Mouse (Mus musculus) forebrain, embryonic 14.5 days (tissue): ENCODE data around the gene Zbtb5. TPM values are rescaled to one million over a fixed set of nuclear protein-coding genes. Genes with fewer than 3 reads are reported as not detected.
"Not testable (repeated sequence)": the region's sequence is repeated elsewhere in the genome, so short reads cannot be mapped to it uniquely, and the experiment has no call there.

Source experiments
- ATAC-seq: fragments of 200-750 bp; cut with Nextera tagmentation; 2 replicates; pipeline ENCODE4 v1.8.0; 2017; ENCODE audit warnings: mild to moderate bottlenecking, moderate library complexity
- DNase-seq: peaks from one replicate; pipeline ENCODE4 v3.0.0-alpha.2; 2015; ENCODE audit warnings: low spot score
- H3K27ac ChIP-seq: fragments of 300-500 bp; sonication (generic); 2 replicates; pipeline ENCODE4 v1.5.1; 2014; ENCODE audit warnings: low read depth, mild to moderate bottlenecking, control low read depth, low read length, moderate library complexity
- H3K27me3 ChIP-seq: fragments of 300-500 bp; sonication (generic); replicated peaks from 2 replicates; pipeline ENCODE4 v1.6.1; 2014; ENCODE audit warnings: low read length, control low read depth, mixed read lengths; ENCODE audit not compliant: control insufficient read depth, insufficient read depth
- H3K36me3 ChIP-seq: fragments of 300-500 bp; sonication (generic); 2 replicates; pipeline ENCODE4 v1.6.1; 2014; ENCODE audit warnings: low read length, control low read depth; ENCODE audit not compliant: control insufficient read depth, insufficient read depth
- H3K4me1 ChIP-seq: fragments of 300-500 bp; sonication (generic); 2 replicates; pipeline ENCODE4 v1.6.1; 2014; ENCODE audit warnings: antibody characterized with exemption, low read length, control low read depth; ENCODE audit not compliant: control insufficient read depth, insufficient read depth
- H3K4me2 ChIP-seq: fragments of 300-500 bp; sonication (generic); 2 replicates; pipeline ENCODE4 v1.6.1; 2014; ENCODE audit warnings: mild to moderate bottlenecking, control low read depth, low read length
- H3K4me3 ChIP-seq: fragments of 300-500 bp; sonication (generic); 2 replicates; pipeline ENCODE4 v1.5.1; 2014; ENCODE audit warnings: low read depth, low read length, control low read depth
- H3K9ac ChIP-seq: fragments of 300-500 bp; sonication (generic); 2 replicates; pipeline ENCODE4 v1.6.1; 2014; ENCODE audit warnings: mild to moderate bottlenecking, low read length, control low read depth, moderate library complexity
- H3K9me3 ChIP-seq: fragments of 300-500 bp; sonication (generic); replicated peaks from 2 replicates; pipeline ENCODE4 v1.6.1; 2016; ENCODE audit warnings: low read length, control low read depth, mixed read lengths; ENCODE audit not compliant: control insufficient read depth
- WGBS: fragments of 180-500 bp; shearing (Covaris S2); extraction: QIAGEN DNeasy Blood & Tissue Kit; methylation state at CpG from one replicate; pipeline ENCODE4 v1.1.7; 2014; 5-methylcytosine and 5-hydroxymethylcytosine counted together
- polyA plus RNA-seq: library from polyadenylated mRNA; unstranded; fragments of >200 nt; fragmentation: Nextera tagmentation; extraction: Ambion mirVana; gene quantifications from 2 replicates; pipeline ENCODE4 v1.2.1, GENCODE M21; 2014

The Zbtb5 gene
- 48.9 and 52.0 TPM in 2 replicates for polyA plus RNA-seq

- Histone ChIP-seq H3K27ac (peak within 1 kb of the TSS; percentile 95), H3K9me3 (no peaks in the 10 kb centered on the region), H3K4me1 (peaks cover 20% of the 10 kb centered on the region), H3K36me3 (no peaks in the 10 kb centered on the region), H3K4me3 (peak within 1 kb of the TSS; percentile 77), H3K27me3 (no peaks in the 10 kb centered on the region), H3K4me2 (peak within 1 kb of the TSS; percentile 76), H3K9ac (peak within 1 kb of the TSS; percentile 93)
- DNase-seq (peak; percentile 100), ATAC-seq (peak; percentile 98)
- under 1% methylated on average over 61 of the region's 63 CpGs for WGBS
Observed at GRCm38 (mm10) chr4:45012105-45012975, at the start of gene Zbtb5. Zbtb5 (minus strand) TSS chr4:45012412.

GRCm38 (mm10) chr4:45055451-45055850, 43.2 kb upstream of the Zbtb5 start:
- H3K36me3 ChIP-seq, result peaks cover 42% of the 10 kb centered on the region
- H3K27ac ChIP-seq, result no peak overlapping the region

GRCm38 (mm10) chr4:45054862-45055261, 42.6 kb upstream of the Zbtb5 start:
- H3K4me1 ChIP-seq, result no peaks in the 10 kb centered on the region
- WGBS, result 68% methylated on average over 3 of the region's 3 CpGs
- no peak overlapping the region for H3K4me3 ChIP-seq
- H3K27ac ChIP-seq, result no peak overlapping the region
- peak; percentile 21 for DNase-seq
- H3K9ac ChIP-seq, result no peak overlapping the region
- no peaks in the 10 kb centered on the region for H3K9me3 ChIP-seq
- no peaks in the 10 kb centered on the region for H3K27me3 ChIP-seq
- no peak for ATAC-seq
- H3K4me2 ChIP-seq, result no peak overlapping the region
- peaks cover 42% of the 10 kb centered on the region for H3K36me3 ChIP-seq

More at GRCm38 (mm10) chr4:45055451-45055850, 43.2 kb upstream of the Zbtb5 start:
- no peaks in the 10 kb centered on the region for H3K27me3 ChIP-seq
- WGBS, result 92% methylated on average over 8 of the region's 8 CpGs
- no peak overlapping the region for H3K4me3 ChIP-seq
- H3K4me2 ChIP-seq, result no peak overlapping the region
- H3K9me3 ChIP-seq, result no peaks in the 10 kb centered on the region
- H3K9ac ChIP-seq, result no peak overlapping the region
- ATAC-seq, result no peak
- no peaks in the 10 kb centered on the region for H3K4me1 ChIP-seq
- DNase-seq, result no peak

- Histone ChIP-seq H3K4me2 (no peak overlapping the region), H3K36me3 (peaks cover 72% of the 10 kb centered on the region), H3K27ac (no peak overlapping the region), H3K27me3 (no peaks in the 10 kb centered on the region), H3K4me3 (no peak overlapping the region), H3K4me1 (no peaks in the 10 kb centered on the region), H3K9ac (no peak overlapping the region), H3K9me3 (no peaks in the 10 kb centered on the region)
- DNase-seq (no peak), ATAC-seq (no peak)
- 64% methylated on average over 9 of the region's 9 CpGs for WGBS
Observed at GRCm38 (mm10) chr4:45047956-45048355, 35.7 kb upstream of the Zbtb5 start.

GRCm38 (mm10) chr4:45047286-45047887, 35.2 kb upstream of the Zbtb5 start:
- H3K36me3 ChIP-seq, result peaks cover 74% of the 10 kb centered on the region
- H3K27me3 ChIP-seq, result no peaks in the 10 kb centered on the region
- no peak overlapping the region for H3K27ac ChIP-seq
- no peak overlapping the region for H3K4me3 ChIP-seq
- H3K4me1 ChIP-seq, result no peaks in the 10 kb centered on the region
- 75% methylated on average over 9 of the region's 9 CpGs for WGBS
- no peak for ATAC-seq
- no peaks in the 10 kb centered on the region for H3K9me3 ChIP-seq
- no peak for DNase-seq
- no peak overlapping the region for H3K9ac ChIP-seq
- H3K4me2 ChIP-seq, result no peak overlapping the region

GRCm38 (mm10) chr4:45046679-45047078, 34.5 kb upstream of the Zbtb5 start:
- DNase-seq, result no peak
- no peak overlapping the region for H3K9ac ChIP-seq
- no peaks in the 10 kb centered on the region for H3K9me3 ChIP-seq
- no peak for ATAC-seq
- H3K27me3 ChIP-seq, result no peaks in the 10 kb centered on the region
- H3K36me3 ChIP-seq, result peaks cover 81% of the 10 kb centered on the region
- no peak overlapping the region for H3K4me2 ChIP-seq
- no peaks in the 10 kb centered on the region for H3K4me1 ChIP-seq
- no peak overlapping the region for H3K27ac ChIP-seq
- 92% methylated on average over 5 of the region's 5 CpGs for WGBS
- H3K4me3 ChIP-seq, result no peak overlapping the region

GRCm38 (mm10) chr4:45040795-45041194, 28.6 kb upstream of the Zbtb5 start:
- ATAC-seq (no peak), DNase-seq (no peak)
- Histone ChIP-seq H3K4me3 (no peak overlapping the region), H3K36me3 (peaks cover 74% of the 10 kb centered on the region), H3K4me2 (no peak overlapping the region), H3K9ac (no peak overlapping the region), H3K27me3 (no peaks in the 10 kb centered on the region), H3K4me1 (no peaks in the 10 kb centered on the region), H3K9me3 (no peaks in the 10 kb centered on the region), H3K27ac (no peak overlapping the region)
- 87% methylated on average over 7 of the region's 7 CpGs for WGBS

GRCm38 (mm10) chr4:45039546-45039945, 27.3 kb upstream of the Zbtb5 start:
- not testable (repeated sequence) for ATAC-seq, H3K4me1 ChIP-seq, DNase-seq, H3K27ac ChIP-seq, H3K27me3 ChIP-seq, H3K4me2 ChIP-seq, H3K9me3 ChIP-seq, H3K9ac ChIP-seq, H3K4me3 ChIP-seq
- H3K36me3 ChIP-seq, result peaks cover 74% of the 10 kb centered on the region
- WGBS, result 93% methylated on average over 7 of the region's 7 CpGs

GRCm38 (mm10) chr4:45038879-45039278, 26.7 kb upstream of the Zbtb5 start:
- peaks cover 75% of the 10 kb centered on the region for H3K36me3 ChIP-seq
- H3K27ac ChIP-seq, H3K9ac ChIP-seq, H3K4me2 ChIP-seq, ATAC-seq, H3K4me3 ChIP-seq, DNase-seq, H3K9me3 ChIP-seq, H3K27me3 ChIP-seq, H3K4me1 ChIP-seq: not testable (repeated sequence)
- 62% methylated on average over 8 of the region's 8 CpGs for WGBS
